Mouse (Mus musculus) layer of hippocampus, adult 2 months (tissue): ENCODE measurements around the gene Pank1. TPM values are rescaled to one million over a fixed set of nuclear protein-coding genes. Genes with fewer than 3 reads are reported as not detected.
A peak's percentile ranks its signal among the peaks of the same experiment; 100 is the strongest.

Experiments
- DNase-seq, 2 experiments: peaks; one replicate each; pipeline ENCODE4 v3.0.0; 2022; ENCODE audit warnings: low spot score in 2 of 2
- H3K27ac ChIP-seq: fragments of 200-600 bp; 2 replicates; pipeline ENCODE4 v1.8.1; 2022
- H3K4me3 ChIP-seq: fragments of 200-600 bp; 2 replicates; pipeline ENCODE4 v1.8.1; 2022; ENCODE audit warnings: mild to moderate bottlenecking
- CTCF ChIP-seq: fragments of 200-600 bp; conservative IDR thresholded peaks from 2 replicates; pipeline ENCODE4 v1.8.1; 2022; ENCODE audit warnings: antibody characterized with exemption, mild to moderate bottlenecking, moderate library complexity
- total RNA-seq, 2 experiments: library from RNA; stranded (reverse); gene quantifications; 2 replicates each; pipeline ENCODE4 v1.2.3; 2021

Gene Pank1
- total RNA-seq, 2 experiments from 2014 or later = 19.6 to 21.7 TPM

GRCm38 (mm10) chr19:34863737-34864136 lies 15.5 kb downstream of the Pank1 start:
- no peak for TF ChIP-seq CTCF

GRCm38 (mm10) chr19:34856021-34856651 lies 23.1 kb downstream of the Pank1 start:
- TF ChIP-seq CTCF = no peak
- Histone ChIP-seq H3K27ac (no peak overlapping the region; the same call in 1 of the 2 replicates), H3K4me3 (no peak overlapping the region)
- no peak for DNase-seq

More at GRCm38 (mm10) chr19:34863737-34864136, 15.5 kb downstream of the Pank1 start:
- Histone ChIP-seq H3K4me3 (no peak overlapping the region), H3K27ac (no peak overlapping the region)
- DNase-seq = no peak

GRCm38 (mm10) chr19:34851161-34851560 lies 28.1 kb downstream of the Pank1 start:
- no peak for DNase-seq
- H3K4me3 ChIP-seq = no peak overlapping the region
- no peak overlapping the region for H3K27ac ChIP-seq
- no peak for TF ChIP-seq CTCF

- TF ChIP-seq CTCF = no peak
- no peak overlapping the region for H3K4me3 ChIP-seq
- no peak for DNase-seq
- no peak overlapping the region for H3K27ac ChIP-seq
These were observed 29.8 kb downstream of the Pank1 start for GRCm38 (mm10) chr19:34849426-34849825.

GRCm38 (mm10) chr19:34848164-34848563 lies 31.1 kb downstream of the Pank1 start:
- Histone ChIP-seq H3K4me3 (no peak overlapping the region), H3K27ac (no peak overlapping the region)
- no peak for DNase-seq
- TF ChIP-seq CTCF = no peak

GRCm38 (mm10) chr19:34847103-34847502 lies 32.2 kb downstream of the Pank1 start:
- H3K4me3 ChIP-seq = no peak overlapping the region
- no peak for TF ChIP-seq CTCF
- no peak for DNase-seq
- no peak overlapping the region for H3K27ac ChIP-seq

GRCm38 (mm10) chr19:34846508-34847038 lies 32.7 kb downstream of the Pank1 start:
- H3K4me3 ChIP-seq = no peak overlapping the region
- no peak overlapping the region for H3K27ac ChIP-seq
- no peak for TF ChIP-seq CTCF
- DNase-seq = no peak

GRCm38 (mm10) chr19:34846005-34846404 lies 33.2 kb downstream of the Pank1 start:
- Histone ChIP-seq H3K4me3 (no peak overlapping the region), H3K27ac (no peak overlapping the region)
- no peak for TF ChIP-seq CTCF
- DNase-seq = no peak

- no peak for TF ChIP-seq CTCF
- DNase-seq = no peak
These were observed 33.9 kb downstream of the Pank1 start for GRCm38 (mm10) chr19:34845331-34845730.

GRCm38 (mm10) chr19:34844760-34845159 lies 34.5 kb downstream of the Pank1 start:
- H3K4me3 ChIP-seq = no peak overlapping the region
- TF ChIP-seq CTCF = no peak

More at GRCm38 (mm10) chr19:34845331-34845730, 33.9 kb downstream of the Pank1 start:
- Histone ChIP-seq H3K27ac (no peak overlapping the region), H3K4me3 (no peak overlapping the region)

GRCm38 (mm10) chr19:34844047-34844446 lies 35.2 kb downstream of the Pank1 start:
- H3K27ac ChIP-seq = no peak overlapping the region
- no peak for TF ChIP-seq CTCF
- DNase-seq = peak in 1 of 2 experiments; percentile 27
- no peak overlapping the region for H3K4me3 ChIP-seq

More at GRCm38 (mm10) chr19:34844760-34845159, 34.5 kb downstream of the Pank1 start:
- H3K27ac ChIP-seq = no peak overlapping the region
- no peak for DNase-seq

GRCm38 (mm10) chr19:34841719-34842506 lies 37.3 kb downstream of the Pank1 start:
- DNase-seq = no peak
- Histone ChIP-seq H3K4me3 (no peak overlapping the region), H3K27ac (no peak overlapping the region)
- TF ChIP-seq CTCF = no peak

- no peak for TF ChIP-seq CTCF
- no peak for DNase-seq
- no peak overlapping the region for H3K4me3 ChIP-seq
These were observed 40.6 kb downstream of the Pank1 start for GRCm38 (mm10) chr19:34838624-34839023.

More at GRCm38 (mm10) chr19:34838624-34839023, 40.6 kb downstream of the Pank1 start:
- no peak overlapping the region for H3K27ac ChIP-seq
